Mouse (Mus musculus) cortical plate, adult 2 months (tissue): ENCODE results near the gene Gm10382. TPM values are rescaled to one million over a fixed set of nuclear protein-coding genes. Genes with fewer than 3 reads are reported as not detected.
"Not testable (repeated sequence)": the region's sequence is repeated elsewhere in the genome, so short reads cannot be mapped to it uniquely, and the experiment has no call there.

ENCODE experiments used
- H3K27ac ChIP-seq: fragments of 200-500 bp; 2 replicates; pipeline ENCODE4 v1.5.1; 2012; ENCODE audit warnings: low read length, control low read depth, inconsistent platforms; ENCODE audit not compliant: insufficient read depth
- H3K4me1 ChIP-seq: fragments of 200-500 bp; 2 replicates; pipeline ENCODE4 v1.6.1; 2011; ENCODE audit warnings: low read length; ENCODE audit not compliant: control insufficient read depth, insufficient read depth
- H3K4me3 ChIP-seq: fragments of 200-500 bp; 2 replicates; pipeline ENCODE4 v1.5.1; 2011; ENCODE audit warnings: mild to moderate bottlenecking, low read length, control low read depth; ENCODE audit not compliant: insufficient read depth
- CTCF ChIP-seq: fragments of 200-500 bp; IDR thresholded peaks from 2 replicates; pipeline ENCODE4 v1.5.1; 2011; ENCODE audit warnings: mild to moderate bottlenecking, control low read depth, low read length; ENCODE audit not compliant: insufficient read depth; ENCODE audit errors: extremely low read depth
- POLR2A ChIP-seq: fragments of 200-500 bp; IDR thresholded peaks from 2 replicates; pipeline ENCODE4 v1.6.1; 2011; ENCODE audit warnings: mild to moderate bottlenecking, low read length, control low read depth; ENCODE audit not compliant: insufficient read depth; ENCODE audit errors: extremely low read depth
- polyA plus RNA-seq: library from polyadenylated mRNA; depleted of rRNA; stranded (reverse); fragments of >200 nt; gene quantifications from 2 replicates; pipeline ENCODE4 v1.2.3, GENCODE M21; 2012; rRNA removed

The Gm10382 gene
- polyA plus RNA-seq, 1 experiment: 0.21 TPM

DNA sequence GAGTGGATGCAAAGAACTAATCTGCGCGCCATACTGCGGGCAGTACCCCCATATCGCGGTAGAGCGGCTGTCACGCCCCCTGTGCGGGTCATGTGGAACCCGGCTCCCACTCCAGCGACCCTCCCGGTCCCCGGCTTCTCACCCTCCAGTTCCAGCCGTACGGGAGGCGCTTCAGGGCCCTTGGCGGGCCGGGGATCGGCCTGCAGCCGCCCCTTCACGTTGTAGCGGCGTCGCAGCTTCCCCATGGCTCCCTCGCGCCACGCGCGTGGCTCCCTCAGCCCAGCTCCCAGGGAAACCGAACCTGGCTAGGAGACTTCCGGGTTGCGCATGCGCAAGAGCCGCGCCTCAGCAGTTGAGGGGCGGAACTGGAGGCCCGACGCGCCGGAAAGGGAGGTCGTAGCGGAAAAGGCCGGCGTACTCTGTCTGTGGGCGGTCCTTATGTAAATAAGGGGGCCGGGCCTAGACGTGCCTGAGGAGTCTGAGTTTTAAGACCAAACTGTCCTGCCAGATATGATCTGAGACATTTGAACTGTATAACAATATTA, 44.7 kb downstream of the Gm10382 start, which contains the start of gene Dhx37:
Gene Dhx37 (minus strand): TSS at position 329 of the 545 bp plus-strand sequence.
- H3K4me3 ChIP-seq: peak within 1 kb of the TSS; percentile 55
- peaks cover 3% of the 10 kb centered on the region for H3K4me1 ChIP-seq
- H3K27ac ChIP-seq: no peak within 1 kb of the TSS
- TF ChIP-seq CTCF (no peak), POLR2A (peak; percentile 68)

DNA sequence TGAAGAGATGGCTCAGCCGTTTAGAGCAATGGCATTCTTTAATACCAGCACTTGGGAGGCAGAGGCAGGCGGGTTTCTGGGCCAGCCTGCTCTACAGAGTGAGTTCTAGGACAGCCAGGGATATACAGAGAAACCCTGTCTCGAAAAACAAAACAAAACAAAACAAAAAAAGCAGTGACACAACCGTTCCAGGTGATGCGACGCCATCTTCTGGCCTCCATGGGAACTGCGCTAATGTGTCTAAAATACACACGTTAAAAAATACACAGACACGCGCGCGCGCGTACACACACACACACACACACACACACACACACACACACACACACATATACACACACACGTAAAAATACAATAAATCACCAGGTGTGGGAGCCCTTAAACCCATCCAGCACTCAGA, 45.2 kb downstream of the Gm10382 start:
- not testable (repeated sequence) for H3K4me1 ChIP-seq, H3K27ac ChIP-seq, H3K4me3 ChIP-seq

Other genes starting within 250 kb of the Gm10382 start
- 74.6 and 76.1 TPM in 2 replicates for gene Ncor2, start 210.1 kb upstream of the Gm10382 start, polyA plus RNA-seq
- gene Scarb1, start 48.2 kb upstream of the Gm10382 start, polyA plus RNA-seq: 32.6 and 33.8 TPM in 2 replicates
- gene Ubc, start 880 bp downstream of the Gm10382 start, polyA plus RNA-seq: 769 and 804 TPM in 2 replicates
- 16.2 and 16.9 TPM in 2 replicates for gene Dhx37, start 44.8 kb downstream of the Gm10382 start, polyA plus RNA-seq
- 34.8 and 36.3 TPM in 2 replicates for gene Bri3bp, start 52.2 kb downstream of the Gm10382 start, polyA plus RNA-seq
- gene Aacs, start 86.5 kb downstream of the Gm10382 start, polyA plus RNA-seq: 51.5 and 51.8 TPM in 2 replicates
- 31.5 and 36.1 TPM in 2 replicates for gene Tmem132b, start 142.5 kb downstream of the Gm10382 start, polyA plus RNA-seq